Mouse (Mus musculus) limb, embryonic 11.5 days (tissue): ENCODE measurements around the gene Zfpm1. TPM values are rescaled to one million over a fixed set of nuclear protein-coding genes. Genes with fewer than 3 reads are reported as not detected.
A peak's percentile ranks its signal among the peaks of the same experiment; 100 is the strongest.

ENCODE experiments used
- ATAC-seq: fragments of 200-750 bp; cut with Nextera tagmentation; 2 replicates; pipeline ENCODE4 v1.8.0; 2017; ENCODE audit warnings: low read depth; ENCODE audit not compliant: insufficient number of reproducible peaks, low FRiP score, low TSS enrichment
- DNase-seq: peaks from one replicate; pipeline ENCODE4 v3.0.0-alpha.2; 2015; ENCODE audit warnings: low spot score
- H3K27ac ChIP-seq: fragments of 300-500 bp; sonication (generic); replicated peaks from 2 replicates; pipeline ENCODE4 v1.5.1; 2014; ENCODE audit warnings: low read depth, mild to moderate bottlenecking, low read length
- H3K27me3 ChIP-seq: fragments of 300-500 bp; sonication (generic); 2 replicates; pipeline ENCODE4 v1.6.1; 2014; ENCODE audit warnings: mild to moderate bottlenecking, low read length, mixed read lengths; ENCODE audit not compliant: control insufficient read depth, insufficient read depth
- H3K36me3 ChIP-seq: fragments of 300-500 bp; sonication (generic); 2 replicates; pipeline ENCODE4 v1.6.1; 2014; ENCODE audit warnings: mild to moderate bottlenecking, low read length, moderate library complexity, mixed read lengths; ENCODE audit not compliant: control insufficient read depth, insufficient read depth
- H3K4me1 ChIP-seq: fragments of 300-500 bp; sonication (generic); 2 replicates; pipeline ENCODE4 v1.6.1; 2014; ENCODE audit warnings: low read length, mixed read lengths; ENCODE audit not compliant: control insufficient read depth, insufficient read depth
- H3K4me2 ChIP-seq: fragments of 300-500 bp; sonication (generic); 2 replicates; pipeline ENCODE4 v1.6.1; 2014; ENCODE audit warnings: low read depth, mild to moderate bottlenecking, moderate library complexity; ENCODE audit not compliant: severe bottlenecking
- H3K4me3 ChIP-seq: fragments of 300-500 bp; sonication (generic); 2 replicates; pipeline ENCODE4 v1.5.1; 2014; ENCODE audit warnings: low read depth, low read length
- H3K9ac ChIP-seq: fragments of 300-500 bp; sonication (generic); 2 replicates; pipeline ENCODE4 v1.6.1; 2014; ENCODE audit warnings: mild to moderate bottlenecking, low read length
- H3K9me3 ChIP-seq: fragments of 300-500 bp; sonication (generic); 2 replicates; pipeline ENCODE4 v1.6.1; 2016; ENCODE audit warnings: low read length; ENCODE audit not compliant: control insufficient read depth
- WGBS: fragments of 180-500 bp; shearing (Covaris S2); extraction: QIAGEN DNeasy Blood & Tissue Kit; methylation state at CpG from one replicate; pipeline ENCODE4 v1.1.7; 2014; 5-methylcytosine and 5-hydroxymethylcytosine counted together
- polyA plus RNA-seq: library from polyadenylated mRNA; unstranded; fragments of >200 nt; fragmentation: Nextera tagmentation; extraction: Ambion mirVana; gene quantifications from 2 replicates; pipeline ENCODE4 v1.2.1, GENCODE M21; 2014

The Zfpm1 gene
- polyA plus RNA-seq, 1 experiment from 2014 or later = 1.4 TPM

DNA sequence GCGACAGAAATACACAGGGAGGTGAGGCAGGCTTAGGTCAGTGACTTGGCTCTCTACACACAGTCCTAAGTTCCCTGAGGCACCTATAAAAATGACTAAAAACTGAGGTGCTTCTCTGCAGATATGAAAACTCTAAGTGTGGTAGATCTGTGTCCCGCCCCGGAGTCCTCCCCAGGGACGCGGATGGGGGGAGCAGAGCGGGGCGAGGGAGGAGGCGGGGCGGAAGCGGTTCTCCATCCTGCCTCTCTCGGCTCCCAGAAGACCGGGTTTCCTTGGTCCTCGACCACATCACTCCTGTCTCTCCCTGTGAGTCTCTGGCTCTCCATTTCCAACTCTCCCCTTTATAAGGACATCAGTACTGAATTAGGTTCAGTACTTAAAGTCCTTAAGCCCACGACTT, 61.8 kb downstream of the Zfpm1 start:
- Histone ChIP-seq H3K27ac (no peak overlapping the region), H3K27me3 (peaks cover 22% of the 10 kb centered on the region), H3K4me2 (peak overlapping the region; percentile 59), H3K9me3 (no peaks in the 10 kb centered on the region), H3K4me1 (peaks cover 7% of the 10 kb centered on the region; the same call in 1 of the 2 replicates), H3K4me3 (peak overlapping the region; percentile 22), H3K36me3 (no peaks in the 10 kb centered on the region), H3K9ac (0 out of 2 replicates have a peak overlapping the region, but pooled peaks have one; percentile 32)
- ATAC-seq (0 out of 2 replicates have a peak, but pooled peaks have one; percentile 10), DNase-seq (peak; percentile 63)
- under 1% methylated on average over 14 of the region's 14 CpGs for WGBS

DNA sequence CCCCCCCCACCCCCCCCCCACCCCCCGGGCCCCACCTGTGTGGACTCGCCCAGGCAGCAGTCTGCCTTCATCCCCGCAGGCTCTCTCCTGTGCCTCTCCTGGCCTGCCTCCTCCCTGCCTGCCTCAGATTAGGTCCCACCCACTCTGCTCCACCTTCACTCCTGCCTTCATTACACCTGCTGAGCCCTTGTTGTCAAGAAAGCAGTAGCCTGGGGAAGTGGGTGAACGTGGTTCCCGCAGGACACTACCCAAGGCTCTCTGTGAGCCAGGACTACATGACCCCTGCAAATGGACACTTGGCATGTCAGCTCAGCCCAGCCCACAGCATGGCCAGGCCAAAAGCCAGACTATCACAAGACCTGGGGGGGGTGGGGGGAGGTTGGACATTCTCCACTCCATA, 62.3 kb downstream of the Zfpm1 start:
- DNase-seq = no peak
- Histone ChIP-seq H3K27ac (no peak overlapping the region), H3K4me3 (peak overlapping the region; percentile 22; the same call in 1 of the 2 replicates), H3K36me3 (no peaks in the 10 kb centered on the region), H3K9me3 (no peaks in the 10 kb centered on the region), H3K4me2 (peak overlapping the region; percentile 21; the same call in 1 of the 2 replicates), H3K9ac (no peak overlapping the region), H3K27me3 (peaks cover 22% of the 10 kb centered on the region), H3K4me1 (peaks cover 7% of the 10 kb centered on the region; the same call in 1 of the 2 replicates)
- peak; percentile 60; the same call in 1 of the 2 replicates for ATAC-seq
- WGBS = 5% methylated on average over 2 of the region's 5 CpGs

DNA sequence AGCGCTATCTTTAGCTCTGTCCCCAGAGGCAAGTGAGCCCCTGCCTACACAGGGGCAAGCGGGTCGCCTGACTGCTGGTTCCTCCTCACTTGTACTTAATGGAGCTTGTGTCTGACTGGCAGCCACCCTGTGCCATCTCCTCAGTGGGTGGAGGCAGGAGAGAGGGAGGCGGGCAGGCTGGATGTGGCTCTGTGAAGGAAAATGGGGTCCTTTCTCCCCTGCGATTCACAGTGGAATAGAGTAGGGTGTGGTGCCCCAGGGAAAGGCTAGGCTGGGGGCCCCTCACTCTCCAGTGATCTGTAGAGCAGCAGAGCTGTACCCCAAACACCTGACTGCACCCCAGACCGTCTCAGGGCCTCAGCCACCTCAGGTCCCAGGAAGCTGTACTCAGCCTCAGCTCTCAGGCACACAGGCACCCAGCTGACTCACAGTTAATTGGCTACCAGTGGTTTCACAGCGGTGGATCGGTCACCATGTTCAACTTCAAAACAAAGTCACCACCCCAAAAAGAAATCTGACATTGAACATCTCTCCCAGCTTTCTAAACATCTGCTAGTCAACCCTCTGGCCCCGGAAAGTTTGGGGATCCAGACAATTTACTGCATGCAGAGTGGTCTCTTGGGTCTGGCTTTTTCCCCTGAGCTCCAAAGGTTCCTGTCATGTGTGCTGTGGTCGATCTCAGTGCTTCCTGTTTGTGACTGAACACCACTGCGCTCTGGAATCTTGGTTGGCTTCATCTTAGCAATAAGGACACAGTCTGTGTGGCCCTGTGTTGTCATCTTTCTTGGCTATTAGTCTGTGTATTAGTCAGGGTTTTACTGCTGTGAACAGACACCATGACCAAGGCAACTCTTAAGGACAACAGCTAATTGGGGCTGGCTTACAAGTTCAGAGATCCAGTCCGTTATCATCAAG, 63.5 kb downstream of the Zfpm1 start:
- Histone ChIP-seq H3K4me3 (no peak overlapping the region), H3K9ac (no peak overlapping the region), H3K4me1 (peaks cover 7% of the 10 kb centered on the region), H3K9me3 (no peaks in the 10 kb centered on the region), H3K4me2 (no peak overlapping the region), H3K36me3 (no peaks in the 10 kb centered on the region), H3K27me3 (peaks cover 22% of the 10 kb centered on the region), H3K27ac (no peak overlapping the region)
- DNase-seq = no peak
- ATAC-seq = no peak
- WGBS = 61% methylated on average over 12 of the region's 12 CpGs

DNA sequence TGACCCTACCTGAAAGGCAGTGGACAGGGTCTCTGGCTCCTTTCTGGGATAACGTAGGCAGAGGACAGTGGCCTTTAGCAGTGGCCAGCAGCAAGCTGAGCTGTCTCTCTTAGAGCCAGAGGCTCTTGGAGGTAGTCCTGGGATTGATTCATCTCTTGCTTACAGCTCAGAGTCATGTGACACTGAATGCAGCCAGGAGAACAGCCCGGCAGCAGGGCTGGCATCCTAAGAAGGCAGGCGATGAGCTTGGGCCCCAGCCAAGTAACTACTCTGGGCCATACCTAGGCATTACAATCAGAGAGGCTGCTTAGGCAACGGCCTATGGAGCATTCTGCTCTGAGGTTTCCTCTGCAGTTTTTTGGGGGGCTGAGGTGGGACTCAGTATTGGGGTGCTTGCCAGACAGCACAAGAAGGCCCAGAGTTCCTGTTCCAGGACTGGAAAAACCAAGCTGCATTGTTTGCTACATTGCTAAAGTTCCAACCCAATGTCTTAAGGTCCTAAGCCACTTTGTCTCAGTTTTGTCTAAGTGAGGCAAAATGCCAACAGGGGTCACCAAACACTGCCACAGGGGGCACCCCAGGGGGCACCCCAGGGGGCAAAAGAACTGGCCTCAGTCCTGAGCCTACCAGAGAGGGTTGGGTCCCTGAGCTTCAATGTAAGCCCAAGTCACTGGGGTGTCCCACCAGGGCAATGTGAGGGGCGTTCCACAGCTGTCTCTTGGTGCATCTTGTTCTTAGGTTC, 66.0 kb downstream of the Zfpm1 start:
- no peak for DNase-seq
- Histone ChIP-seq H3K36me3 (no peaks in the 10 kb centered on the region), H3K4me3 (no peak overlapping the region), H3K9me3 (no peaks in the 10 kb centered on the region), H3K27me3 (peaks cover 13% of the 10 kb centered on the region; the same call in 1 of the 2 replicates), H3K4me1 (peaks cover 6% of the 10 kb centered on the region), H3K9ac (no peak overlapping the region), H3K27ac (no peak overlapping the region), H3K4me2 (no peak overlapping the region)
- 77% methylated on average over 5 of the region's 5 CpGs for WGBS
- ATAC-seq = no peak

DNA sequence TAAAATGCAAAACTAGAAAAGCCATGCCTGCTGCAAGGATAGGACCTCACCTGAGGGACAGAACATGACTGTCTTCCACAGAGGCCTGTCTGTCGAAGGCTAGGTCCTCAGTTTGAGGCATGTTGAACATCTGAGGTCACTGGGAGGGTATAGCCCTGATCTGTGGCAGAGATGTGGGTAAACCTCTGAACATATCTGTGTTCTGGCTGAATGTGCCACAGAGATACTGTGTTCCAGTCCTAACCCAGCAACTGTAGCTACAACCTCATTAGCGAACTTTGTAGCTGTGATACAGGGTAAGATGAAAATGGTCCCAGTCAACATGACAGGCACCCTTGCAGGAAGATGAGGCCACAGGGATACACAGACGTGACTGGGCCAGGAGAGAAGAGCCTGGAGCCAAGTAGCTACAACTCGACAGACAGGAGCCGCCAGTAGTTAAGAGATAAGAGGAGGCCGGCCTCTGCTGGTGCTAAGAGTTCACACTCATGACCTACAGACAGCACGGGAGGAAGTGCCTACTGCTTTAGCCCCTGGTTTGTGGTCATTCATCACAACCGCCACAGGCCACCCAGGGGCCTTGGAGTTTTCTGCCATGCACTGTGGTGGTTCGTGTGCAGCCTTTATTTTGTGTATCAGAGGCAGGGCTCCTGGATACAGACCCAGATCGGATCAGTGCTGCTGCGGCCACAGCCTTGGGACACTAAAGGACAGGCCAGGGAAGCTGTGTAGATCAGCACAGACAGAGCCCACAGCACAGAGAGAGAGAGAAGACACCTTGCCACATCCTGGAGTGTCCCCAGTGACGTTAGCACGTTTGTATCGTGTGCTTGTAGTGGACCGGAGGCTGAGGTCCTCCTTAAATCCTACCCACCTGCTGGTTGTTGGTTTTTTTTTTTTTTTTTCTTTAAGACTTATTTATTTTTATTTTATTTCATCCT, 67.7 kb downstream of the Zfpm1 start:
- H3K9ac ChIP-seq = no peak overlapping the region
- no peak overlapping the region for H3K4me3 ChIP-seq
- no peak overlapping the region for H3K27ac ChIP-seq
- 0 out of 2 replicates have a peak, but pooled peaks cover under 1% of the 10 kb centered on the region for H3K27me3 ChIP-seq
- DNase-seq (no peak), ATAC-seq (no peak)
- no peaks in the 10 kb centered on the region for H3K36me3 ChIP-seq
- H3K4me2 ChIP-seq = no peak overlapping the region
- no peaks in the 10 kb centered on the region for H3K9me3 ChIP-seq
- peaks cover 3% of the 10 kb centered on the region; the same call in 1 of the 2 replicates for H3K4me1 ChIP-seq
- 22% methylated on average over 15 of the region's 15 CpGs for WGBS

DNA sequence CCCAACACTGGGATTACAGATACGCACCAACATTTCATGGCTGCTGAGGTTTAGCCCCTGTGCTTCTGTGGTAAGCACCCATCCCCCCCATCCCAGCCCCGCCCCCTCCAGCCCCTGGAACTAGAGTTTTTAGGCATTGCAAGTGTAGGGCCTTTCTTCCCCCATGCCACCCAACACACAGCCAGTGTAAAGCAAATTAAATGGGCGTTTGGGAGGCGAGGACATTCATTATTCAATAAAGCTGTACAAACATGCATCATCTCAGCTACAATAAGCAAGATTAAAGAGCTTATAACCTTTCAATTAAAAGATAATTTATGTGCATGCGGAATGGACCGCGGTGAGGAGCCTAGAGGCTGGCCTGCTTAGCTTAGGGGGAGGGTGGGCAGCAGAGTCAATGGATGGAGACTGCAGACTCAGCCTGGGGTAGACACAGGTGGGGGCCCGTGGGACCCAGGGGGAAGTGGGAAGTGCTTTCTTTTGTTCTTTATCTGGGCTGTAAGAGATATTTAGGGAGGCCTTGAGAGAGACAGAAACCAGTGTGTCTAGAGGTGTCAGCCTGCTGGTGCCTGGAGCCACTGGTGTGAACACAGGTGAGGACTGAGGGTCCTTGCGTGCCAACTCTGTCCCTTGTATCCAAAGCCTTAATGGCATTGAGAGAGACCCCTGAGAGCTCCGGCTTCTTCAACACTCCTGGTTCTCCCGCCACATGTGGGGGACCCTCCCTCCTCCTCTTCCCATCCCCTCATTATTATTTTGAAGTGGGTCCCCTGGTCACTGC, 68.6 kb downstream of the Zfpm1 start:
- Histone ChIP-seq H3K4me1 (peaks cover 3% of the 10 kb centered on the region; the same call in 1 of the 2 replicates), H3K27me3 (no peaks in the 10 kb centered on the region), H3K27ac (no peak overlapping the region), H3K9ac (no peak overlapping the region), H3K4me2 (no peak overlapping the region), H3K4me3 (no peak overlapping the region), H3K9me3 (no peaks in the 10 kb centered on the region), H3K36me3 (no peaks in the 10 kb centered on the region)
- 30% methylated on average over 11 of the region's 11 CpGs for WGBS
- DNase-seq = no peak
- ATAC-seq = no peak

DNA sequence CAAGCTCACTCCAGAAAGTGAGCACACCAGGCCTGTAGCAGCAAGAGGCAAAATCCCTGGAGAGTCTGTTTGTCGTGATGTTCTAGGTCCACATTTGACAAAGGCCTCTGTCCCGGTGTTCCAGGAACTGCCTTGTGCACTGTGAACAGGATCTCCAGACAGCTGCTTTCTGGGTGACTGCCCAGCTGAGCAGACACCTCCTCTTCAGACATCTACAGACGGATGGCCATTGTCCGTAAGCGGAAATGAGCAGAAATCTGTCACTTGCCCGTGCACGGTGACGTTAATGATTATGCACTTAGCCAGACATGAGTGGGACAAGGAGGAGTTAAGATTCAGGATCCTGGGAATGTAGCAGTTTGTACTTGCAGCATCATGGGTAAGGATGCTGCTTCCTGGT, 72.2 kb downstream of the Zfpm1 start:
- Histone ChIP-seq H3K36me3 (no peaks in the 10 kb centered on the region), H3K9ac (no peak overlapping the region), H3K4me2 (no peak overlapping the region), H3K9me3 (no peaks in the 10 kb centered on the region), H3K4me1 (peaks cover 3% of the 10 kb centered on the region; the same call in 1 of the 2 replicates), H3K27ac (no peak overlapping the region), H3K4me3 (no peak overlapping the region), H3K27me3 (no peaks in the 10 kb centered on the region)
- ATAC-seq (no peak), DNase-seq (no peak)
- 88% methylated on average over 8 of the region's 8 CpGs for WGBS
